Mouse (Mus musculus): ENCODE results near the gene Rtn4rl1.

Rtn4rl1 gene

GRCm38 (mm10) chr11:75184986-75185385 is 8.6 kb upstream of the Rtn4rl1 start:
- DNase-seq (ENCODE audit: extremely low spot score, low read depth, low spot score), result no peak

DNA sequence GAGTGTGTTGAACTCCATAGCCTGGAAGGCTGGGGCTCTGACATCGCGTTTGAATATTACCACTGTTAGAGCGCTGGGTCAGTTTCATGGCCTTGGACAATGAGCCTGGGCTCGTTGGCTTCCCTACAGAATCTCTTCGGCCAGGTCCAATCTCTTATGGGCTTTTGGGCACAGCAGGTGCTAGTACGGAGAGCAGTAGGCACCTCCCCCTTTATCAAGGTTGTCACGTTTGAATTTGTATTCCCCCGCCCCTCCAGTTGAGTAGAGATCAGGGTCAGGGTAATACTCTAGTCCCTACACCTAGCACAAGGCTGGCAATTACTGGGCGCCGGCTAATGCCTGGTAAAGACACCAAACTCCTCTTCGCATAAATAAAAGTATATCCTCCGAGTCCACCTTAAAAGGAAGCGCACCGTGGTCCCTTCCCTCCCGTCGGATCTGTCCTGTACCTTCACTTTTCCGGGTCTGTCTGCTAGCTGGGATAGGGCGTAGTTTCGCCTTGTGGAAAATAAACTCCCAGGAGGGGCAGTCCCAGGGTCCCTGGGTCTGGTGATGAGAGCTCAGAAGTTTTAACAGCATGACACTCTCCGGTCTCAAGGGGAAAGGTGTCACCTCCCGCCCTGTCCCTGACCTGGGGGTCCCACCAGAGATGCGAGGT is 3.7 kb upstream of the Rtn4rl1 start:
- no peak for DNase-seq (ENCODE audit: extremely low spot score, low read depth, low spot score)

- no peak for DNase-seq (ENCODE audit: extremely low spot score, low read depth, low spot score)
Measured at GRCm38 (mm10) chr11:75190371-75190724, 3.2 kb upstream of the Rtn4rl1 start.

- DNase-seq (ENCODE audit: extremely low spot score, low read depth, low spot score), result no peak
Measured at GRCm38 (mm10) chr11:75190905-75191441, 2.6 kb upstream of the Rtn4rl1 start, which contains the start of gene Dph1. Dph1 (minus strand) TSS chr11:75191241.

DNA sequence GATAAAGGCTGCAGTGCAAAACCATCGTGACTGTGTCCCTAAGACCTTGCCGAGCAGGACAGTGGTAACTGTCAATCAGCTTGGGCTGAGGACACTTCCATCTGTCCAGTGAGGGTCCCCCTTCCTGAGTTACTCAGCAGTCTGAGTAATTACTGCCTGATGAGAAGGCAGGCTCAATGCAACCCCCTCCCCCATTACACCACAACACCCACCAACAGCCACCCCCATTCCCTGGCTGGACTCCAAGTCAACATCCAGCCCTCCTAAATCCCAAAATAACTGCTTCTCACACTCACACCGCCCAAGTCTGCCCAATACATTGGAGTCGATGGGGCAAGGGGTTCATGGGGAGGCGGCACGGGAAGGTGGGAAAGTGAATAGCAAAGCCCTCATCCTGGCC is 1.7 kb upstream of the Rtn4rl1 start:
- no peak for DNase-seq (ENCODE audit: extremely low spot score, low read depth, low spot score)

DNA sequence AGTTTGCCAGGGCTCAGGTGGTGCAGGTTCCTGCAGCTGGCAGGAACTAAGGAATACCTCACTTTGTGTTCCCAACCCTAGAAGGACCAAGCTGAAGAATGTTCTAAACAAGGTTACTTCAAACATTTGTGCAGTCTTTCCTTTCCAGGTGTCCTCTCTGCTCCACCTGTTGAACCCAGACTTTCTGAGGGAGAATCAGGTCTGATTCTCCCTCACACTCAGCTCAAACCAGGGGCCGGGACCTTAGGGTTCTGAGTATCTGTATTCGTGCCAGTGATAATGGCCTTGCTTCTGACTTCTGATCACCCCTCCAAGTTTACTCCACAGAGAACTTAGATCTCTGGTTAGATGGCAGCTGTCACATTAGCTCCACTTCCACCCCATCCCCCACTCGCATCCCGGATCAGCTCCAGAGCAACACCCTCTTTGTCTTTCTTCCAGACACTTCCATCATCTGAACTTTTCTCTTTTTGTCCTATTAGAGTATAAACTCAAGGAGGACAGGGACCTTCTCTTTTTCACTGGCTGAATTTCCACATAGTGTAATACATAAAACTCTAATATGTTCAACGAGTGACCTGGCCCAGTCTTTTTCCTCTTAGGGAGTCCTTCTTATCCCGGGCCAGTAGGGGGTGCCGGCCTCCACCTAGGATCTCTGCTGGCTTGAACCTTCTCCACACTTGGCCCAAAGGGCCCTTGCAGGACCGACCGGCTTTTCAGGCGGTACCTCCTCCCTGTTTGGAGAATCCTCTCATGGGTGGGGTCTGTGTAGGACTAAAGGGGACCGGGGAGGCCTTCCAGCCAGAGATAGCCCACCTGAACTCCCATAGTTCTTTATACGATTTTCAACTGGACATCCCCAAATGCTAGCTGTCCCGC is 1.0 kb upstream of the Rtn4rl1 start:
- no peak for DNase-seq (ENCODE audit: extremely low spot score, low read depth, low spot score)

GRCm38 (mm10) chr11:75194121-75194849 is 702 bp downstream of the Rtn4rl1 start:
- no peak for DNase-seq (ENCODE audit: extremely low spot score, low read depth, low spot score)

- no peak for DNase-seq (ENCODE audit: extremely low spot score, low read depth, low spot score)
Measured at GRCm38 (mm10) chr11:75194850-75195461, 1.4 kb downstream of the Rtn4rl1 start.

- no peak for DNase-seq (ENCODE audit: extremely low spot score, low read depth, low spot score)
Measured at GRCm38 (mm10) chr11:75196131-75196530, 2.5 kb downstream of the Rtn4rl1 start.

- no peak for DNase-seq (ENCODE audit: extremely low spot score, low read depth, low spot score)
Measured at GRCm38 (mm10) chr11:75197956-75198355, 4.4 kb downstream of the Rtn4rl1 start.

DNA sequence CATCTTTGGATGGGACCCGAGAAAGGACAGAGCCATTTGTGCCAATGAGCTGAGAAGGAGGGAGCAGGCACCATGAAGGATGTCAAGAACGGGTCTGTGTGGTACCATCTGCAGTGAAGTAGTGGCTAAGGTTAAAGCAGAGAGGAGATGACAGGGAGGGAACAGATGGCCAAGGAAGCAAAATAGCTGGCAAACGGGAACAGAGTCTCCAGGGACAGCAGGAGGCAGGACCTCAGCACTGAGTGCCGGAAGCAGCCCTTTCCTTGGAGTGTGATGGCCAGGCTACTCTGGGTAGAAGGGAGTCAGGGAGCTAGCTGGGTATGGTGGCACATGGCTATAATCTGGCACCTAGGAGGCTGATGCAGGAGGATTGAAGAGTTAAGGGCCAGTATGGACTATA is 5.2 kb downstream of the Rtn4rl1 start:
- DNase-seq (ENCODE audit: extremely low spot score, low read depth, low spot score), result no peak

DNA sequence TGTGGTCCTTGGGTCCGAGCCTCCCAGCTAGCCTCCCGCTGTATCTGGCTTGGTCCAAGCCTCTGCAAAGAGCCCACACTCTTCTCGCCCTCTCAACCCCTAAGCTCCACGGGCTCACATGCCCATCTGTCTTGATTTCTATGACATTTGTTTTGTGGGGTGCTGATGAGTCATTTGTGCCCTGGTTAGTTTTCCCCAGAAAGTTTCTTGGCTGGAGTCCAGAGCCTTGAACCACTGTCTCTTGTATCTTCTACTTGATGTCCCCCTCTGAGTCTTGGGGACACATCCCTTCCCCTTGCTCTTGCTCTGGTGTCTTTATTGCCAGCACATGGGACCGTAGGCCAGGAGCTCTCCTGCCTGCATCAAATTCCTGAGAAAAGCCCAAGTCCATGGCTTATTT is 6.4 kb downstream of the Rtn4rl1 start:
- DNase-seq (ENCODE audit: extremely low spot score, low read depth, low spot score), result no peak

- no peak for DNase-seq (ENCODE audit: extremely low spot score, low read depth, low spot score)
Measured at GRCm38 (mm10) chr11:75200935-75201334, 7.4 kb downstream of the Rtn4rl1 start.

DNA sequence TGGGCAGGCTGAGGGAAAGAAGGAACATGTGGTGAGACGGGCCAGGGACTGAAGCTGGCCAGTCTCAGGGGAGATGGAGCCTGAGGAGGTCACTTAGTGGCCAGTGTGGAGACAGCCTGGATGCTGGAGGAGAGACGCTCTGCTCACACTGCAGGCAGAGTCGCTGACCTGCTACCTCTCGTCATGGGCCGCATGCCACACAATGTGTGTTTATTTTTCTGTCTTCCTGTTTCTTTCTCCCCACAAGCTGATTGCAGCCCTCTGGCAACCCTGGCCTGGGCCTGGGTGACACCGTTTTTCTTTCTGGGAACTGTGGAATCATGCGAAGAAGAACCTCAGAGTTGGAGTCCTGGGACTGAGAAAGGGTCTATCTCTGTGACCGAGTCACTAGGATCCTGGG is 8.1 kb downstream of the Rtn4rl1 start:
- no peak for DNase-seq (ENCODE audit: extremely low spot score, low read depth, low spot score)

GRCm38 (mm10) chr11:75203926-75204325 is 10.3 kb downstream of the Rtn4rl1 start:
- no peak for DNase-seq (ENCODE audit: extremely low spot score, low read depth, low spot score)

- DNase-seq (ENCODE audit: extremely low spot score, low read depth, low spot score), result no peak
Measured at GRCm38 (mm10) chr11:75204472-75204871, 10.9 kb downstream of the Rtn4rl1 start.

GRCm38 (mm10) chr11:75206347-75206746 is 12.8 kb downstream of the Rtn4rl1 start:
- no peak for DNase-seq (ENCODE audit: extremely low spot score, low read depth, low spot score)

DNA sequence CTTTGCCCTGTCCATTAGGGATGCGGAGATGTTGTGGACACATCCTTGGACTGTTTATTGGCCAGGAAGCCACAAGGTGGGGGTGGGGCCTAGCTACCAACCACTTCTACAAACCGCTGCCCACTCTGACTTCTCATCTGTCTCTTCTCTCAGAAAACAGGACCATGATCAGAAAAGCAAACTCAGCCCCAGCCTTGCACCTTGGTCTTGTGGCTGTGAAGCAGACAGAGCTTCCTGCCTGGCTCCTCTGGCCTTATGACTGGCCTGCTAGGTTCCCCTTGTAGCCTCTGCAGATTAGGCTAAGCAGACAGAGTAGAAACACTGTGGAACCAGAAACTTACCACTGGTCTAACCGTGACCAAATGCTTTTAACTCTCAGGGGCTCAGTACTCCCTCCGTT is 15.8 kb downstream of the Rtn4rl1 start:
- DNase-seq (ENCODE audit: extremely low spot score, low read depth, low spot score), result no peak

DNA sequence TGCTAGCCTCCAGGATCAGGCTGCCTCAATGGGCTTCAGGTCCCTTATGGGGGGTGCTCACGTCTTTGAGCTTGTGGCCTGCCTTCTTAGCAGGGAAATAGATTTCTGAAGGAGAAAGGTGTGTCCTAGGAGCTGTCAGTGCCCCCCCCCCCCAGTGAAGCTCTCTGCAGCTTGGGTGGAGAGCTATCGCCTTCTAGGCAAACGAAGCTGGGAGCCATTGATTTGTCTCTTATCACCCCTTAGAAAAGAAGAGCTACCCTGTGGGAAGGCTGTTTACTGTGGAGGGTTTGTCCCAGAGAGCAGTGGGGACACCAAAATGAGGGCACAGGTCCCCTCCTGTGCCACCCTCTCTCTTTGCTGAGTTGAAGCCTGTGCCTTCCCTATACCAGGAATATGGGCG is 16.5 kb downstream of the Rtn4rl1 start:
- no peak for DNase-seq (ENCODE audit: extremely low spot score, low read depth, low spot score)

DNA sequence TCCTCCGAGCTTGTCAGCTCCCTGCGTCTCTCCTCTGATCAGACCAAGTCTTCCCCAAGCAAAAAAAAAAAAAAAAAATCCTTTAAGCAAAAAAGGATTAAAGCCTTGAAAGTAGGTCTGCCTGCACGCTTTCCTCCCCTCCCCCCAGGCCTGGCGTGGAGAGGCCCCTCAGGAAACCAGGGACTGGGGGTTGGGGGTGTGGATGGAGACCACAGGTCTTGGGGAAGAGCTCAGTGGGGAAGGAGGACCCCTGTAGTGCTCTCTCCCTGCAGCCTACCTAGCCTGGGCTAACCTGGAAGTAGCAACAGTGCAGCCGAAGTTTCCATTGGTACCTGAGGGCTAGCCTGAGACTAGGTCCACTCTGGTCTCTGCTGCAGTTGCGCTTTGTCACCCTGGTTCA is 17.2 kb downstream of the Rtn4rl1 start:
- DNase-seq (ENCODE audit: extremely low spot score, low read depth, low spot score), result no peak

GRCm38 (mm10) chr11:75212031-75212667 is 18.6 kb downstream of the Rtn4rl1 start:
- no peak for DNase-seq (ENCODE audit: extremely low spot score, low read depth, low spot score)
